Mouse (Mus musculus) E14TG2a.4 (cell line): ENCODE data around the gene Mccc1.

Experiments used
- H3K27me3 ChIP-seq: 2 replicates; pipeline ENCODE4 v1.6.1; 2014; ENCODE audit warnings: low read length, control low read depth; ENCODE audit not compliant: insufficient read depth
- H3K36me3 ChIP-seq: 2 replicates; pipeline ENCODE4 v1.6.1; 2014; ENCODE audit warnings: low read length, control low read depth; ENCODE audit not compliant: insufficient read depth
- H3K4me1 ChIP-seq: replicated peaks from 2 replicates; pipeline ENCODE4 v1.6.1; 2014; ENCODE audit warnings: low read depth, low read length, control low read depth
- H3K4me3 ChIP-seq: replicated peaks from 2 replicates; pipeline ENCODE4 v1.5.1; 2014; ENCODE audit warnings: mild to moderate bottlenecking, low read length
- H3K9me3 ChIP-seq: 2 replicates; pipeline ENCODE4 v1.6.1; 2014; ENCODE audit warnings: low read length, control low read depth
- CTCF ChIP-seq: conservative IDR thresholded peaks from 2 replicates; pipeline ENCODE4 v1.5.1; 2014; ENCODE audit warnings: low read length
- NANOG ChIP-seq: IDR thresholded peaks from 2 replicates; pipeline ENCODE4 v1.6.1; 2014; ENCODE audit warnings: borderline replicate concordance, low read length, mixed read lengths
- POU5F1 ChIP-seq: IDR thresholded peaks from 2 replicates; pipeline ENCODE4 v1.6.1; 2014; ENCODE audit warnings: low read length, borderline replicate concordance

Gene Mccc1

GRCm38 (mm10) chr3:35954901-35955575 lies 45.4 kb downstream of the Mccc1 start:
- H3K36me3 ChIP-seq: peaks cover 19% of the 10 kb centered on the region
- H3K9me3 ChIP-seq: peaks cover 10% of the 10 kb centered on the region
- H3K4me1 ChIP-seq: 0 out of 2 replicates have a peak, but pooled peaks cover 4% of the 10 kb centered on the region
- no peak for TF ChIP-seq POU5F1
- no peak for TF ChIP-seq NANOG
- no peak for TF ChIP-seq CTCF
- H3K4me3 ChIP-seq: no peak overlapping the region
- H3K27me3 ChIP-seq: no peaks in the 10 kb centered on the region

- no peak for TF ChIP-seq CTCF
- TF ChIP-seq NANOG: no peak
- TF ChIP-seq POU5F1: no peak
- 0 out of 2 replicates have a peak, but pooled peaks cover 4% of the 10 kb centered on the region for H3K4me1 ChIP-seq
- peaks cover 14% of the 10 kb centered on the region; the same call in 1 of the 2 replicates for H3K36me3 ChIP-seq
- no peak overlapping the region for H3K4me3 ChIP-seq
- peaks cover 10% of the 10 kb centered on the region for H3K9me3 ChIP-seq
- H3K27me3 ChIP-seq: no peaks in the 10 kb centered on the region
Measured at GRCm38 (mm10) chr3:35953816-35954215, 46.7 kb downstream of the Mccc1 start.

GRCm38 (mm10) chr3:35953184-35953583 lies 47.3 kb downstream of the Mccc1 start:
- Histone ChIP-seq H3K4me3 (no peak overlapping the region), H3K9me3 (peaks cover 10% of the 10 kb centered on the region), H3K27me3 (no peaks in the 10 kb centered on the region), H3K4me1 (0 out of 2 replicates have a peak, but pooled peaks cover 6% of the 10 kb centered on the region), H3K36me3 (peaks cover 10% of the 10 kb centered on the region; the same call in 1 of the 2 replicates)
- no peak for TF ChIP-seq POU5F1
- no peak for TF ChIP-seq NANOG
- TF ChIP-seq CTCF: no peak

GRCm38 (mm10) chr3:35948197-35948596 lies 52.3 kb downstream of the Mccc1 start:
- Histone ChIP-seq H3K9me3 (no peaks in the 10 kb centered on the region), H3K27me3 (no peaks in the 10 kb centered on the region), H3K36me3 (no peaks in the 10 kb centered on the region), H3K4me1 (0 out of 2 replicates have a peak, but pooled peaks cover 4% of the 10 kb centered on the region), H3K4me3 (no peak overlapping the region)
- TF ChIP-seq NANOG: no peak
- TF ChIP-seq POU5F1: no peak
- TF ChIP-seq CTCF: no peak

GRCm38 (mm10) chr3:35940520-35941135 lies 59.9 kb downstream of the Mccc1 start:
- H3K9me3 ChIP-seq: no peaks in the 10 kb centered on the region
- H3K27me3 ChIP-seq: no peaks in the 10 kb centered on the region
- TF ChIP-seq CTCF: no peak
- no peak for TF ChIP-seq NANOG
- no peak for TF ChIP-seq POU5F1
- peaks cover 16% of the 10 kb centered on the region for H3K36me3 ChIP-seq
- H3K4me3 ChIP-seq: no peak overlapping the region
- peaks cover 17% of the 10 kb centered on the region for H3K4me1 ChIP-seq

- Histone ChIP-seq H3K36me3 (peaks cover 21% of the 10 kb centered on the region), H3K9me3 (no peaks in the 10 kb centered on the region), H3K4me1 (peaks cover 17% of the 10 kb centered on the region), H3K4me3 (no peak overlapping the region), H3K27me3 (no peaks in the 10 kb centered on the region)
- no peak; the same call in 1 of the 2 replicates for TF ChIP-seq NANOG
- no peak for TF ChIP-seq CTCF
- TF ChIP-seq POU5F1: no peak
Measured at GRCm38 (mm10) chr3:35940047-35940446, 60.4 kb downstream of the Mccc1 start.

- Histone ChIP-seq H3K27me3 (no peaks in the 10 kb centered on the region), H3K4me1 (peaks cover 34% of the 10 kb centered on the region), H3K4me3 (no peak within 1 kb of the TSS), H3K36me3 (peaks cover 29% of the 10 kb centered on the region), H3K9me3 (no peaks in the 10 kb centered on the region)
- TF ChIP-seq NANOG (no peak), POU5F1 (no peak), CTCF (no peak)
Measured at GRCm38 (mm10) chr3:35937345-35937744, 63.1 kb downstream of the Mccc1 start, which contains the start of gene Dcun1d1. Gene Dcun1d1 (minus strand): TSS chr3:35937445.

GRCm38 (mm10) chr3:35933405-35933777 lies 67.1 kb downstream of the Mccc1 start:
- TF ChIP-seq NANOG: no peak
- no peak for TF ChIP-seq POU5F1
- TF ChIP-seq CTCF: no peak

More at GRCm38 (mm10) chr3:35933405-35933777, 67.1 kb downstream of the Mccc1 start:
- peaks cover 27% of the 10 kb centered on the region for H3K4me1 ChIP-seq
- no peaks in the 10 kb centered on the region for H3K27me3 ChIP-seq
- peaks cover 27% of the 10 kb centered on the region for H3K36me3 ChIP-seq
- no peaks in the 10 kb centered on the region for H3K9me3 ChIP-seq
- peak overlapping the region; percentile 89 for H3K4me3 ChIP-seq
